Comparison of ENCODE assay signal across 8 mouse cellular contexts in the genomic region with DNA sequence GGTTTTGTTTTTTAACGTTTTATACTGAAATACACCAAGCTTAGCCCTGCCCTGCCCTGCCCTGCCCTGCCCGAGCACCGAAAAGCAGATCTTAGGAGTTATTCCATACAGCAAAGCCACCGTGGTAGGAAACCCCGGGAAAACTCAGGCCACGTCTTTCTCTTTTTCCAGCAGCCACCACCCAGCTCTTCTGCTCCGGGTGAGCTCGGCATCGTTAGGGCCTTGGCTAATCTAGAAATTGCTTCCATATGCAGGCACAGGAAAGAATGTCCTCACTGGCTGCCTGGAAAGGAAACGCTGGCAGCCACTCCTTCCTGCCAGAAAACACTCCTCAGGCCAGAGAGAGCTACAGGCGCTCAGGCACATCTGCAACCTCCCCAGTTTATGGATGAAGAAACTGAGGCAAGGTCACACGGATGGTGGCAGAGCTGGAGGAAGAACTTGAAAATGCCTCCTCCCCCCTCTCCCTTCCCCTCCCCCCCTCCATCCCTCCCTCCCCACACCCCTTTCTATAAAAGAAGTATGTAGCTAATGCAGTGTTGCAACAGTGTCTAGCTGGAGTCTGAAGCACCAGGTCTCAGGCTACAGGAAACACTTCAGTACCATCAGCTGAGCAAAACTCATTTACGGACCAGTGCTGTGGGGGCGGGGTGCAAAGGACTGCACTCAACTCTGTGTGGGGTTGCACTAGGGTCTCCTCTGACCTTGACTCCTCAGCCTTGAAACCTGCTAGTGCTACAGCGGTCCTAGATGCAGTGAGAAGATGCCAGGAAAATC. TPM values are rescaled to one million over a fixed set of nuclear protein-coding genes. Genes with fewer than 3 reads are reported as not detected.
DNase-seq lines count a peak whose midpoint lies in the region; ATAC-seq and TF ChIP-seq lines count a peak whose summit lies in the region.

No protein-coding gene starts in this region.

- TF ChIP-seq EP300 in heart, postnatal 0 days (IDR thresholded peaks at IDR 0.05; ENCODE audit: low read depth): no peak

- DNase-seq in 416B (ENCODE audit: low read depth): peak; percentile 80
- DNase-seq in embryonic facial prominence, embryonic 10.5 days (ENCODE audit: low spot score): peak; percentile 80
- DNase-seq in heart, postnatal 0 days (ENCODE audit: low spot score): peak; percentile 76
- no peak for DNase-seq in right cerebral cortex, postnatal 36 days (ENCODE audit: low spot score in 2 of 2)
- no peak for DNase-seq in spleen, adult 12 weeks (ENCODE audit: low spot score)
- no peak for DNase-seq in testis, postnatal 14 days (ENCODE audit: low spot score)
- no peak for DNase-seq in cerebellum, adult 9-11 months

- WGBS in embryonic facial prominence, embryonic 10.5 days: 40% methylated on average over 15 of the region's 15 CpGs
- WGBS in heart, postnatal 0 days: 28% methylated on average over 15 of the region's 15 CpGs
- 28% methylated on average over 15 of the region's 15 CpGs for WGBS in liver, embryonic 16.5 days (ENCODE audit: insufficient replicate concordance)

- H3K4me1 ChIP-seq in embryonic facial prominence, embryonic 10.5 days: peaks cover 53% of the 10 kb centered on the region
- peaks cover 13% of the 10 kb centered on the region; the same call in 1 of the 2 replicates for H3K4me1 ChIP-seq in heart, postnatal 0 days (ENCODE audit: control insufficient read depth, insufficient read depth)
- H3K4me1 ChIP-seq in liver, embryonic 16.5 days (ENCODE audit: control insufficient read depth, low read depth, low read length): peaks cover 12% of the 10 kb centered on the region

- no peak for TF ChIP-seq CTCF in heart, postnatal 0 days (IDR thresholded peaks at IDR 0.05; ENCODE audit: low read depth)

- ATAC-seq in heart, postnatal 0 days (ENCODE audit: insufficient read depth, low read depth): peak; percentile 71
- peak; percentile 14; the same call in 1 of the 2 replicates for ATAC-seq in liver, embryonic 16.5 days (ENCODE audit: low read depth)

- peaks cover 10% of the 10 kb centered on the region; the same call in 1 of the 2 replicates for H3K36me3 ChIP-seq in embryonic facial prominence, embryonic 10.5 days (replicated peaks)
- no peaks in the 10 kb centered on the region for H3K36me3 ChIP-seq in heart, postnatal 0 days (replicated peaks; ENCODE audit: control insufficient read depth, insufficient read depth, low read length)
- no peaks in the 10 kb centered on the region for H3K36me3 ChIP-seq in liver, embryonic 16.5 days (ENCODE audit: control insufficient read depth, insufficient read depth)

- H3K27ac ChIP-seq in embryonic facial prominence, embryonic 10.5 days (replicated peaks): peak overlapping the region; percentile 84
- H3K27ac ChIP-seq in heart, postnatal 0 days (ENCODE audit: low read depth): peak overlapping the region; percentile 79
- H3K27ac ChIP-seq in liver, embryonic 16.5 days (ENCODE audit: low read length): no peak overlapping the region

- H3K9ac ChIP-seq in heart, postnatal 0 days (replicated peaks; ENCODE audit: low read depth, low read length): no peak overlapping the region
- no peak overlapping the region for H3K9ac ChIP-seq in liver, embryonic 16.5 days (ENCODE audit: low read depth, low read length)

- H3K9me3 ChIP-seq in embryonic facial prominence, embryonic 10.5 days: no peaks in the 10 kb centered on the region
- no peaks in the 10 kb centered on the region for H3K9me3 ChIP-seq in heart, postnatal 0 days (replicated peaks; ENCODE audit: control insufficient read depth, low read length)
- H3K9me3 ChIP-seq in liver, embryonic 16.5 days (replicated peaks; ENCODE audit: control insufficient read depth, low read length): no peaks in the 10 kb centered on the region

- peak overlapping the region; percentile 28 for H3K4me3 ChIP-seq in embryonic facial prominence, embryonic 10.5 days
- no peak overlapping the region for H3K4me3 ChIP-seq in heart, postnatal 0 days (ENCODE audit: low read depth, low read length)
- H3K4me3 ChIP-seq in liver, embryonic 16.5 days (ENCODE audit: low read depth, low read length): no peak overlapping the region

- H3K27me3 ChIP-seq in embryonic facial prominence, embryonic 10.5 days (replicated peaks; ENCODE audit: low read depth, poor library complexity, severe bottlenecking): no peaks in the 10 kb centered on the region
- H3K27me3 ChIP-seq in heart, postnatal 0 days (ENCODE audit: control insufficient read depth, insufficient read depth, low read length): no peaks in the 10 kb centered on the region
- H3K27me3 ChIP-seq in liver, embryonic 16.5 days (ENCODE audit: control insufficient read depth, insufficient read depth, low read depth, low read length): no peaks in the 10 kb centered on the region

- peak overlapping the region; percentile 42 for H3K4me2 ChIP-seq in heart, postnatal 0 days (ENCODE audit: low read depth, low read length)
- no peak overlapping the region for H3K4me2 ChIP-seq in liver, embryonic 16.5 days (ENCODE audit: low read depth, low read length)

RNA-seq across cellular contexts. Expression of gene Wipf1, which starts 20.1 kb away (rescaled TPM):
- polyA plus RNA-seq in embryonic facial prominence, embryonic 10.5 days (2016; fragmentation: Nextera tagmentation; extraction: Ambion mirVana): 12.0 and 12.7 TPM in 2 replicates
- 1.7 and 20.3 TPM in 2 replicates for total RNA-seq in heart, postnatal 0 days (2014; rRNA removed; ENCODE audit: low replicate concordance)
- 2.9 and 3.1 TPM in 2 replicates for polyA plus RNA-seq in heart, postnatal 0 days (2015; fragmentation: Nextera tagmentation; extraction: Ambion mirVana)
- polyA plus RNA-seq in liver, embryonic 16.5 days (2015; fragmentation: Nextera tagmentation; extraction: Ambion mirVana): 3.2 and 4.1 TPM in 2 replicates

Comparison
In these comparisons a context has a peak if more than half of its experiments do, and no peak if none do; other contexts are left out.
1. DNase-seq: peak in 416B (single experiment), embryonic facial prominence, embryonic 10.5 days (single experiment) and heart, postnatal 0 days (single experiment); none in right cerebral cortex, postnatal 36 days (0 of 2), spleen, adult 12 weeks (single experiment), testis, postnatal 14 days (single experiment) and cerebellum, adult 9-11 months (single experiment).